Mouse (Mus musculus) lung, postnatal 0 days (tissue): Measurements from ENCODE around the gene Ythdf2. TPM values are rescaled to one million over a fixed set of nuclear protein-coding genes. Genes with fewer than 3 reads are reported as not detected.

ENCODE experiments used
- ATAC-seq: fragments of 200-750 bp; cut with Nextera tagmentation; 2 replicates; pipeline ENCODE4 v1.8.0; 2017; ENCODE audit warnings: moderate library complexity
- DNase-seq: peaks from one replicate; pipeline ENCODE4 v3.0.0-alpha.2; 2016; ENCODE audit warnings: low spot score
- H3K27ac ChIP-seq: fragments of 300-500 bp; sonication (generic); 2 replicates; pipeline ENCODE4 v1.5.1; 2014; ENCODE audit warnings: antibody characterized with exemption, mild to moderate bottlenecking, low read length, mixed read lengths
- H3K27me3 ChIP-seq: fragments of 300-500 bp; sonication (generic); replicated peaks from 2 replicates; pipeline ENCODE4 v1.6.1; 2014; ENCODE audit warnings: low read length, mixed read lengths; ENCODE audit not compliant: insufficient read depth
- H3K36me3 ChIP-seq: fragments of 300-500 bp; sonication (generic); 2 replicates; pipeline ENCODE4 v1.6.1; 2014; ENCODE audit warnings: low read length, mixed read lengths; ENCODE audit not compliant: insufficient read depth
- H3K4me1 ChIP-seq: fragments of 300-500 bp; sonication (generic); 2 replicates; pipeline ENCODE4 v1.6.1; 2014; ENCODE audit warnings: antibody characterized with exemption, low read depth, low read length, mixed read lengths; ENCODE audit not compliant: insufficient read depth
- H3K4me2 ChIP-seq: fragments of 300-500 bp; sonication (generic); replicated peaks from 2 replicates; pipeline ENCODE4 v1.6.1; 2014; ENCODE audit warnings: low read depth, mild to moderate bottlenecking, low read length, moderate library complexity, mixed read lengths
- H3K4me3 ChIP-seq: fragments of 300-500 bp; sonication (generic); 2 replicates; pipeline ENCODE4 v1.5.1; 2014; ENCODE audit warnings: low read depth, low read length
- H3K9ac ChIP-seq: fragments of 300-500 bp; sonication (generic); replicated peaks from 2 replicates; pipeline ENCODE4 v1.6.1; 2014; ENCODE audit warnings: low read depth, mild to moderate bottlenecking
- H3K9me3 ChIP-seq: fragments of 300-500 bp; sonication (generic); 2 replicates; pipeline ENCODE4 v1.6.1; 2016; ENCODE audit warnings: low read length, mixed read lengths
- CTCF ChIP-seq: IDR thresholded peaks from 2 replicates; pipeline ENCODE4 v1.5.1; 2016; ENCODE audit warnings: antibody characterized with exemption, mild to moderate bottlenecking
- EP300 ChIP-seq: IDR thresholded peaks from 2 replicates; pipeline ENCODE4 v1.6.1; 2016; ENCODE audit warnings: antibody characterized with exemption, mild to moderate bottlenecking, control low read depth
- WGBS: fragments of 180-500 bp; shearing (Covaris S2); extraction: QIAGEN DNeasy Blood & Tissue Kit; methylation state at CpG from one replicate; pipeline ENCODE4 v1.1.7; 2014; 5-methylcytosine and 5-hydroxymethylcytosine counted together
- polyA plus RNA-seq: library from polyadenylated mRNA; unstranded; fragments of >200 nt; fragmentation: Nextera tagmentation; extraction: Ambion mirVana; gene quantifications from 2 replicates; pipeline ENCODE4 v1.2.1, GENCODE M21; 2015

The Ythdf2 gene
- polyA plus RNA-seq, 1 experiment from 2014 or later = 55.3 TPM

- WGBS = 36% methylated on average over 4 of the region's 4 CpGs
- H3K27me3 ChIP-seq = no peaks in the 10 kb centered on the region
- no peaks in the 10 kb centered on the region for H3K9me3 ChIP-seq
- peak; percentile 95 for ATAC-seq
- peak; percentile 84 for DNase-seq
- no peak overlapping the region for H3K9ac ChIP-seq
- H3K36me3 ChIP-seq = no peaks in the 10 kb centered on the region
- peaks cover 5% of the 10 kb centered on the region; the same call in 1 of the 2 replicates for H3K4me1 ChIP-seq
- TF ChIP-seq EP300 (peak; percentile 63), CTCF (peak; percentile 73)
- 0 out of 2 replicates have a peak overlapping the region, but pooled peaks have one; percentile 4 for H3K27ac ChIP-seq
- no peak overlapping the region for H3K4me3 ChIP-seq
- no peak overlapping the region for H3K4me2 ChIP-seq
These were observed 13.8 kb downstream of the Ythdf2 start for GRCm38 (mm10) chr4:132198285-132198712.

- WGBS = 68% methylated on average over 3 of the region's 3 CpGs
- H3K9me3 ChIP-seq = no peaks in the 10 kb centered on the region
- no peak overlapping the region for H3K4me3 ChIP-seq
- H3K4me1 ChIP-seq = peaks cover 5% of the 10 kb centered on the region; the same call in 1 of the 2 replicates
- DNase-seq = no peak
- no peaks in the 10 kb centered on the region for H3K27me3 ChIP-seq
- ATAC-seq = no peak
- no peak overlapping the region for H3K27ac ChIP-seq
- TF ChIP-seq CTCF = no peak
- TF ChIP-seq EP300 = no peak
- H3K36me3 ChIP-seq = no peaks in the 10 kb centered on the region; the same call in 1 of the 2 replicates
- no peak overlapping the region for H3K4me2 ChIP-seq
- no peak overlapping the region for H3K9ac ChIP-seq
These were observed 17.1 kb downstream of the Ythdf2 start for GRCm38 (mm10) chr4:132194975-132195374.

GRCm38 (mm10) chr4:132194373-132194772 is 17.7 kb downstream of the Ythdf2 start:
- DNase-seq (no peak), ATAC-seq (no peak)
- no peak overlapping the region for H3K9ac ChIP-seq
- WGBS = 87% methylated on average over 6 of the region's 6 CpGs
- no peak for TF ChIP-seq EP300
- no peak for TF ChIP-seq CTCF
- H3K4me1 ChIP-seq = peaks cover 5% of the 10 kb centered on the region; the same call in 1 of the 2 replicates
- no peaks in the 10 kb centered on the region; the same call in 1 of the 2 replicates for H3K36me3 ChIP-seq
- no peaks in the 10 kb centered on the region for H3K27me3 ChIP-seq
- H3K4me3 ChIP-seq = no peak overlapping the region
- H3K27ac ChIP-seq = no peak overlapping the region
- H3K4me2 ChIP-seq = no peak overlapping the region
- no peaks in the 10 kb centered on the region for H3K9me3 ChIP-seq

GRCm38 (mm10) chr4:132187826-132188401 is 24.2 kb downstream of the Ythdf2 start:
- no peaks in the 10 kb centered on the region for H3K9me3 ChIP-seq
- ATAC-seq = no peak
- H3K4me1 ChIP-seq = no peaks in the 10 kb centered on the region
- DNase-seq = no peak
- H3K9ac ChIP-seq = no peak overlapping the region
- no peak for TF ChIP-seq EP300
- no peak for TF ChIP-seq CTCF
- no peak overlapping the region for H3K27ac ChIP-seq
- H3K4me2 ChIP-seq = no peak overlapping the region
- 83% methylated on average over 2 of the region's 2 CpGs for WGBS
- peaks cover 14% of the 10 kb centered on the region; the same call in 1 of the 2 replicates for H3K36me3 ChIP-seq
- H3K4me3 ChIP-seq = no peak overlapping the region
- H3K27me3 ChIP-seq = no peaks in the 10 kb centered on the region

GRCm38 (mm10) chr4:132183162-132183561 is 28.9 kb downstream of the Ythdf2 start:
- 85% methylated on average over 3 of the region's 3 CpGs for WGBS
- Histone ChIP-seq H3K36me3 (peaks cover 14% of the 10 kb centered on the region; the same call in 1 of the 2 replicates), H3K4me1 (no peaks in the 10 kb centered on the region), H3K4me2 (no peak overlapping the region), H3K27ac (no peak overlapping the region), H3K27me3 (no peaks in the 10 kb centered on the region), H3K9me3 (no peaks in the 10 kb centered on the region), H3K4me3 (no peak overlapping the region), H3K9ac (no peak overlapping the region)
- ATAC-seq (no peak), DNase-seq (no peak)
- TF ChIP-seq EP300 = no peak
- no peak for TF ChIP-seq CTCF

- Histone ChIP-seq H3K27me3 (no peaks in the 10 kb centered on the region), H3K27ac (no peak overlapping the region), H3K4me1 (no peaks in the 10 kb centered on the region), H3K9me3 (no peaks in the 10 kb centered on the region), H3K4me2 (no peak overlapping the region), H3K36me3 (peaks cover 14% of the 10 kb centered on the region; the same call in 1 of the 2 replicates), H3K9ac (no peak overlapping the region), H3K4me3 (no peak overlapping the region)
- 64% methylated on average over 20 of the region's 22 CpGs for WGBS
- ATAC-seq (no peak), DNase-seq (no peak)
- TF ChIP-seq EP300 (no peak), CTCF (0 out of 2 replicates have a peak, but pooled peaks have one; percentile 16)
These were observed 30.1 kb downstream of the Ythdf2 start for GRCm38 (mm10) chr4:132181721-132182658.
